Mouse (Mus musculus) megakaryocyte, embryonic 14.5 days (primary cell): ENCODE data around the gene Rnf212. TPM values are rescaled to one million over a fixed set of nuclear protein-coding genes. Genes with fewer than 3 reads are reported as not detected.

ENCODE experiments used
- H3K27me3 ChIP-seq: replicated peaks from 2 replicates; pipeline ENCODE3; 2012; ENCODE audit warnings: inconsistent platforms
- H3K36me3 ChIP-seq: replicated peaks from 2 replicates; pipeline ENCODE3; 2012; ENCODE audit warnings: low read length, inconsistent platforms, mixed read lengths
- H3K4me1 ChIP-seq: 2 replicates; pipeline ENCODE4 v1.6.1; 2012; ENCODE audit warnings: inconsistent platforms
- H3K4me3 ChIP-seq: replicated peaks from 2 replicates; pipeline ENCODE3; 2012; ENCODE audit warnings: moderate library complexity, mild to moderate bottlenecking, inconsistent platforms
- H3K9me3 ChIP-seq: 2 replicates; pipeline ENCODE4 v1.6.1; 2012; ENCODE audit warnings: inconsistent platforms
- FLI1 ChIP-seq: IDR thresholded peaks from 2 replicates; pipeline ENCODE4 v1.6.1; 2012; ENCODE audit warnings: low read length, inconsistent platforms, mixed read lengths
- GATA1 ChIP-seq: IDR thresholded peaks from 3 replicates; pipeline ENCODE4 v1.6.1; 2012; ENCODE audit warnings: mixed read lengths, low read length, inconsistent platforms, borderline replicate concordance
- polyA plus RNA-seq: library from polyadenylated mRNA; stranded (reverse); fragments of >175 nt; gene quantifications from 2 replicates; pipeline ENCODE4 v1.2.3, GENCODE M21; 2012; ENCODE audit warnings: low replicate concordance; ENCODE audit not compliant: insufficient read depth

The Rnf212 gene
- polyA plus RNA-seq, 1 experiment = not detected

GRCm38 (mm10) chr5:108714149-108714548 lies 60.6 kb downstream of the Rnf212 start:
- Histone ChIP-seq H3K4me3 (no peak overlapping the region), H3K4me1 (no peaks in the 10 kb centered on the region), H3K27me3 (peaks cover 59% of the 10 kb centered on the region), H3K9me3 (no peaks in the 10 kb centered on the region), H3K36me3 (no peaks in the 10 kb centered on the region)
- TF ChIP-seq GATA1 = no peak
- no peak for TF ChIP-seq FLI1

GRCm38 (mm10) chr5:108713691-108714090 lies 61.1 kb downstream of the Rnf212 start:
- Histone ChIP-seq H3K4me1 (no peaks in the 10 kb centered on the region), H3K36me3 (no peaks in the 10 kb centered on the region), H3K4me3 (no peak overlapping the region), H3K9me3 (no peaks in the 10 kb centered on the region), H3K27me3 (peaks cover 59% of the 10 kb centered on the region)
- TF ChIP-seq FLI1 = no peak
- TF ChIP-seq GATA1 = no peak

GRCm38 (mm10) chr5:108713096-108713495 lies 61.7 kb downstream of the Rnf212 start:
- no peak for TF ChIP-seq FLI1
- H3K4me1 ChIP-seq = no peaks in the 10 kb centered on the region
- no peaks in the 10 kb centered on the region for H3K36me3 ChIP-seq
- no peak overlapping the region for H3K4me3 ChIP-seq
- no peaks in the 10 kb centered on the region for H3K9me3 ChIP-seq
- H3K27me3 ChIP-seq = peaks cover 60% of the 10 kb centered on the region

DNA sequence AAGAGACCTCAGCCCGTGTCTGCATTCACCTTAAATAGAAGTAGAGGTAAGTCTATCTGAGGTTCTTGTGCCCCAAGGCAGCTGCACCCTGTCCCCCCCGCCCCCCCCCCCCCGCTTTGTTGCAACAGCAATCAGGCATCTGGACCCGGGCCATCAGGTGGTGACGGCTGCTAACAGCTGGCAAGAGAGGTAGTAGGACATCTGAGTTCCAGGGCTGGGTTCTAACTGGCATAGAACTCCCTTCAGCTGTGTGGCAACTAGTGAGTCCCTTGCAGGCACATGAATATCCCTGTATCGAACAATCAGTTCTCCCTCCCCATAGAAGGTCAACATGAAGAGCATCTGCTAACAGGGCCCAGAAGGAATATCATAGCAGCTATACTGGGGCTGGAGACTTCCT lies 62.8 kb downstream of the Rnf212 start:
- H3K4me3 ChIP-seq = no peak overlapping the region
- H3K9me3 ChIP-seq = no peaks in the 10 kb centered on the region
- TF ChIP-seq FLI1 (no peak), GATA1 (no peak)
- H3K4me1 ChIP-seq = no peaks in the 10 kb centered on the region
- peaks cover 60% of the 10 kb centered on the region for H3K27me3 ChIP-seq
- no peaks in the 10 kb centered on the region for H3K36me3 ChIP-seq

GRCm38 (mm10) chr5:108708981-108709731 lies 65.6 kb downstream of the Rnf212 start:
- H3K4me1 ChIP-seq = no peaks in the 10 kb centered on the region; the same call in 1 of the 2 replicates
- H3K36me3 ChIP-seq = no peaks in the 10 kb centered on the region
- H3K4me3 ChIP-seq = no peak overlapping the region
- no peaks in the 10 kb centered on the region for H3K9me3 ChIP-seq
- H3K27me3 ChIP-seq = peaks cover 46% of the 10 kb centered on the region
- TF ChIP-seq GATA1 = no peak
- TF ChIP-seq FLI1 = no peak

GRCm38 (mm10) chr5:108708419-108708818 lies 66.4 kb downstream of the Rnf212 start:
- Histone ChIP-seq H3K36me3 (no peaks in the 10 kb centered on the region), H3K27me3 (peaks cover 40% of the 10 kb centered on the region), H3K4me3 (no peak overlapping the region), H3K4me1 (no peaks in the 10 kb centered on the region; the same call in 1 of the 2 replicates), H3K9me3 (no peaks in the 10 kb centered on the region)
- TF ChIP-seq FLI1 (no peak), GATA1 (no peak)

GRCm38 (mm10) chr5:108707758-108708157 lies 67.0 kb downstream of the Rnf212 start:
- H3K27me3 ChIP-seq = peaks cover 41% of the 10 kb centered on the region
- H3K36me3 ChIP-seq = no peaks in the 10 kb centered on the region
- TF ChIP-seq GATA1 (no peak), FLI1 (no peak)
- H3K9me3 ChIP-seq = no peaks in the 10 kb centered on the region
- H3K4me3 ChIP-seq = no peak overlapping the region
- H3K4me1 ChIP-seq = no peaks in the 10 kb centered on the region; the same call in 1 of the 2 replicates

- no peak for TF ChIP-seq FLI1
- TF ChIP-seq GATA1 = no peak
- H3K27me3 ChIP-seq = peaks cover 54% of the 10 kb centered on the region
- no peaks in the 10 kb centered on the region; the same call in 1 of the 2 replicates for H3K4me1 ChIP-seq
- no peaks in the 10 kb centered on the region for H3K9me3 ChIP-seq
- no peak overlapping the region for H3K4me3 ChIP-seq
- no peaks in the 10 kb centered on the region for H3K36me3 ChIP-seq
Observed at GRCm38 (mm10) chr5:108703754-108704626, 70.8 kb downstream of the Rnf212 start.

GRCm38 (mm10) chr5:108701341-108702021 lies 73.3 kb downstream of the Rnf212 start:
- no peaks in the 10 kb centered on the region for H3K36me3 ChIP-seq
- H3K4me1 ChIP-seq = peaks cover under 1% of the 10 kb centered on the region; the same call in 1 of the 2 replicates
- H3K27me3 ChIP-seq = peaks cover 66% of the 10 kb centered on the region
- no peak overlapping the region for H3K4me3 ChIP-seq
- TF ChIP-seq FLI1 = no peak
- TF ChIP-seq GATA1 = no peak
- no peaks in the 10 kb centered on the region for H3K9me3 ChIP-seq
